Mouse (Mus musculus) left cerebral cortex, adult 2 months (tissue): ENCODE results near the gene Carnmt1. TPM values are rescaled to one million over a fixed set of nuclear protein-coding genes. Genes with fewer than 3 reads are reported as not detected.

ENCODE experiments used
- DNase-seq, 2 experiments: peaks; one replicate each; pipeline ENCODE4 v3.0.0; 2021 to 2022; ENCODE audit warnings: low spot score in 2 of 2, mixed read lengths in 1 of 2; ENCODE audit errors: extremely low spot score in 1 of 2
- H3K27ac ChIP-seq: fragments of 200-600 bp; 2 replicates; pipeline ENCODE4 v1.8.1; 2022
- H3K4me3 ChIP-seq: fragments of 200-600 bp; 2 replicates; pipeline ENCODE4 v1.8.1; 2022
- CTCF ChIP-seq: fragments of 200-600 bp; IDR thresholded peaks from 2 replicates; pipeline ENCODE4 v1.8.1; 2022; ENCODE audit warnings: antibody characterized with exemption, mild to moderate bottlenecking, moderate library complexity
- intact Hi-C: fragments of 180-260 bp; cut with DNase I; formaldehyde crosslinking; loops from one replicate; pipeline ENCODE4 v1.15.1; 2025
- total RNA-seq, 2 experiments: library from RNA; stranded (reverse); gene quantifications; 2 replicates each; pipeline ENCODE4 v1.2.3; 2021

Gene Carnmt1
- total RNA-seq, 2 experiments from 2014 or later = 12.6 to 12.9 TPM

GRCm38 (mm10) chr19:18725186-18725585 is 54.6 kb downstream of the Carnmt1 start:
- no peak overlapping the region for H3K27ac ChIP-seq
- intact Hi-C loops = no loop called here
- no peak for DNase-seq
- TF ChIP-seq CTCF = no peak; the same call in 1 of the 2 replicates
- H3K4me3 ChIP-seq = no peak overlapping the region

GRCm38 (mm10) chr19:18730255-18730654 is 59.7 kb downstream of the Carnmt1 start:
- H3K4me3 ChIP-seq = no peak overlapping the region
- TF ChIP-seq CTCF = no peak
- no peak overlapping the region for H3K27ac ChIP-seq
- intact Hi-C loops = no loop called here
- DNase-seq = no peak

GRCm38 (mm10) chr19:18731077-18731476 is 60.5 kb downstream of the Carnmt1 start:
- DNase-seq = no peak
- intact Hi-C loops = no loop called here
- H3K27ac ChIP-seq = no peak overlapping the region
- TF ChIP-seq CTCF = no peak
- H3K4me3 ChIP-seq = no peak overlapping the region

DNA sequence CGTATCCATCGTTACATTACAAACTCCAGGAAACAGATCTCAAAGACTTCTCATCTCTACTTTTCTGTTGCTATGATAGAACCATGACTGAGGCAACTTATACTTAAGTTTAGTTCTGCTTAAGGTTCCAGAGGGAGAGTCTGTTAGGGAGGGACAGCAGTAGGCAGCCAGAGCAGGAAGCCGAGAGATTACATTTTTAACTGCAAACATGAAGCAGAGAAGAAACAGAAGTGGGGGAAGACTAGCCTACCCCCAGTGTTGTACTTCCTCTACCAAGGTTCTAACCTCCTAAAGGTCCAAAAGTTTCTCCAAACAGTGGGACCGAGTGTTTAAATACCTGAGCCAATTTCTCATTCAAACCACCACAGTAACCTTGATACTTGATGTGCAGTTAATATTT is 65.3 kb downstream of the Carnmt1 start:
- no peak for DNase-seq
- H3K4me3 ChIP-seq = no peak overlapping the region
- no peak for TF ChIP-seq CTCF
- no peak overlapping the region for H3K27ac ChIP-seq
- intact Hi-C loops = no loop called here

GRCm38 (mm10) chr19:18739146-18739545 is 68.6 kb downstream of the Carnmt1 start:
- no peak for TF ChIP-seq CTCF
- H3K4me3 ChIP-seq = no peak overlapping the region
- intact Hi-C loops = no loop called here
- no peak overlapping the region for H3K27ac ChIP-seq
- DNase-seq = no peak

DNA sequence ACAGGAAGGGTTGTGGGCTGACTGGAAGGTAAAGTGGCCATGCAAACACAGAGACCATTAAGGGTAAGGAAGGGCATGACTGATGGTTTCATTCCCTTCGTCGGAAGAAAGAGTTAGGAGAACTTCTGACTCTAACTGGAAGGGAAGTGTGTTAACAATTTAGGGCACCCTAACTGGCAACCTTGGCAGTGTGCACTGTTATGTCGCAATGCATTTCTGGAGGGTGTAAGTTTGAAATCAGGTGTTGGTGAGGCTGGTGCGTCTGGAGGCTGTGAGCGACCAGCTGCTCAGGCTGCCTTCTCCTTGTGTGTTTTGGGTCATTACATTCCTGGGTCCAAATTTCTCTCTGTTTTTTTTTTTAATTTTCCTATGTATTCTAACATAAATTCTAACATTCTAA is 73.4 kb downstream of the Carnmt1 start:
- H3K27ac ChIP-seq = no peak overlapping the region
- DNase-seq = no peak
- intact Hi-C loops = no loop called here
- no peak for TF ChIP-seq CTCF
- H3K4me3 ChIP-seq = no peak overlapping the region

DNA sequence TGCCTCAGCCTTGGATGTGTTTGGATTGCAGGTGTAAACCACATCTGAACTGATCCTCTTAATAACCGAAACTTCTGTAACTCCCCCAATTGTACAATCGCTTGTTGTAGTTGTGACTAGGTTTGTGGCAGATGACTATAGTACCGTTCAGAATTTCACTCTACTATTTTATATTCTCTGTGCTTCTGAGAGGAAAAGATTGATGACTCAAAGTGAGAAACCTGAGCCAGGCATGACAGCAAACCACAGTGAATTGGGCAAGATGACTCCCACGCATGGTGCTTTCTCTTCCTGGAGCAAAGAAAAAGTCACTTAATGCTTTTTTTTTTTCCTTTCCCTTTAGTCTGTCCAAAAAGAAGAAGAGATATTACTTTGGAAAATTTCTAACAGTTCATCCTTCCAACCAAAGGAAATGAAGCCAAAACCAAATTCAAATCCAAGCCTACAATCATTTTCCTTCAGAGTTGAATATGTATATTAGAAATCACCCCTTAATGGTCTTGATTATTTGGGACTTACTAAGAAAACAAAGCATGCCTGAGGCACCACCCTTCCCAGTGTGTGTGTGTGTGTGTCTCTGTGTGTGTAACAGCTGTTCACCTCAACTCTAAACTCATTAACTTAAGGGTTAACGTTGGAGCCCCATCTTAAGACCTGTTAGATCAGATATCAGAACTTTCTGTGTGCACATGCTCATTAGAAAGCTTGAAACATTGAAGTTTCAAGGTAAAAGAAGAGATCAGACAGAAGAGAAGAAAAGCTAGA is 76.2 kb downstream of the Carnmt1 start:
- TF ChIP-seq CTCF = no peak
- intact Hi-C loops = no loop called here
- no peak overlapping the region for H3K27ac ChIP-seq
- H3K4me3 ChIP-seq = no peak overlapping the region
- no peak for DNase-seq

DNA sequence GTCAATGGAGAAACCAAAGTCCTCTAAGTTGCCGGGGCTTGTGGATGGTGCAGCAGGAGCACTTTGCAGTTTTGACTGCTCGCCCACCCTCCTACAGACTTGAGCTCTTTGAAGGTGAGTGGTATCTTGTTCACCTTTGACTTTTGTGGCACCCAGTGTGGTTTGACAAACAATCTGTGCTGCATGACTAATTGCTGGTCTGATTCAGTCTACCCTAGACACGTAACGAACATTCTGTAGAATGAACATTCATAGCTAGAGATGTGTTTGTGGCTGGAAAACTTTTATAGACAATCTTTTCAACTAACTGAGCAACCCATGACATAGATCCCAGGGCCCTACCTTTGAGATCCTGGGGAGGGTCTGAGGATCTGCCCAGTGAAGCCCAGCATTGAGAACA is 76.8 kb downstream of the Carnmt1 start:
- no peak for DNase-seq
- Histone ChIP-seq H3K27ac (no peak overlapping the region), H3K4me3 (no peak overlapping the region)
- intact Hi-C loops = no loop called here
- TF ChIP-seq CTCF = no peak

DNA sequence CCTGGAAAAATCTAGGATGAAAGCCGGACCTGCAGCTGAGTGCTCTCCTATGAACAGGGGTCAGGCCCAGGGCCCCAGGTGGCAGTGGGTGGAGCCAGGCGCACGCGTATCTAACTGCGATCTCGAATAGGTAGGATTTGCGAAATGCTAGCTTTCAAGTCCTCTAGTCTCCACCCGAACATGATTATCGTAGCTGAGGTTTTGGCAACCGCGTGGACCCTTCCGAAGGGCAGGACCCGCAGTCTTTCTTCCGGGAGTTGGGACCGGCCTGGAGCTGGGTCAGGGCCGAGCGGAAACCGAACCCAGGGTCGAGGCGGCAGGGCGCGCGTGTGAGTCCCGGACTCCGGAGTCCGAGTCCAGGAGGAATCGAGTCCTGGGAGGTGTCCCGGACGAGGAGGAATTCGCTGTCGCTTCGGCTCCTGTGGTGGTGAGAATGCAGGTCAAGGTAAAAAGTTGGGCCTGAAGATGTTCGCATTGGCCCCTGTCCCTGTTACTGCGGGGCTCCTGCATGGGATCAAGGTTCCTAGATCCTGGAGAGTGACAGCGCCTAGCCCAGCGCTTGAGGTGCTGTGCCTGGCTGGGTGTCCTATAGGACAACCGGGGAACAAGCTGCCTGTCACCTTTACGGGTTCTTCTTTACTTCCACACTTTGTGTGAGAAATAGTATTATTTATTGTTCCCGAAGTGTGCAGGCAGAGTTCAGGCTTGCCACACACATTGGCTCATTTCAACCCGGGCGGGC is 79.2 kb downstream of the Carnmt1 start, which contains the start of gene Trpm6:
Gene Trpm6 (plus strand): TSS at position 386 of the 742 bp plus-strand sequence.
- TF ChIP-seq CTCF = no peak
- H3K27ac ChIP-seq = no peak within 1 kb of the TSS
- no peak for DNase-seq
- H3K4me3 ChIP-seq = peak within 1 kb of the TSS; percentile 35
- intact Hi-C loops = no loop called here

Other genes with a start within 250 kb of the Carnmt1 start
- gene Ostf1, start 38.9 kb upstream of the Carnmt1 start, total RNA-seq = 10 to 100 TPM; 18.8 to 19.7 TPM
- gene Nmrk1, start 38.8 kb upstream of the Carnmt1 start, total RNA-seq = 1 to 10 TPM; 4.9 to 5.4 TPM
- 10 to 100 TPM; 20.7 to 25.2 TPM for gene D030056L22Rik, start 42.4 kb downstream of the Carnmt1 start, total RNA-seq
- under 1 TPM; 0.33 to 0.59 TPM for gene Trpm6, start 79.2 kb downstream of the Carnmt1 start, total RNA-seq